ENCODE assay signal across 8 mouse cellular contexts in genomic region chr7:80186021-80186420, GRCm38 (mm10). TPM values are rescaled to one million over a fixed set of nuclear protein-coding genes. Genes with fewer than 3 reads are reported as not detected.
DNase-seq lines count a peak whose midpoint lies in the region; ATAC-seq lines count a peak whose summit lies in the region.

No protein-coding gene starts in this region.

- no peak overlapping the region for H3K4me3 ChIP-seq in neural tube, embryonic 11.5 days (ENCODE audit: low read depth, low read length)
- H3K4me3 ChIP-seq in embryonic facial prominence, embryonic 13.5 days = peak overlapping the region; percentile 57
- peak overlapping the region; percentile 71 for H3K4me3 ChIP-seq in limb, embryonic 10.5 days
- H3K4me3 ChIP-seq in neural tube, embryonic 15.5 days (replicated peaks) = peak overlapping the region; percentile 53

- no peak overlapping the region for H3K4me2 ChIP-seq in neural tube, embryonic 11.5 days (ENCODE audit: low read depth)
- H3K4me2 ChIP-seq in embryonic facial prominence, embryonic 13.5 days = peak overlapping the region; percentile 89
- peak overlapping the region; percentile 74 for H3K4me2 ChIP-seq in neural tube, embryonic 15.5 days

- intact Hi-C loops in heart, postnatal 10 days (cut with DNase I) = loop anchor here (2.0 kb wide), 1 partner anchor 29 kb away; no protein-coding TSS in a partner anchor

- no peak overlapping the region for H3K9ac ChIP-seq in neural tube, embryonic 11.5 days (ENCODE audit: low read length)
- H3K9ac ChIP-seq in embryonic facial prominence, embryonic 13.5 days = no peak overlapping the region
- no peak overlapping the region; the same call in 1 of the 2 replicates for H3K9ac ChIP-seq in neural tube, embryonic 15.5 days (replicated peaks)

- H3K27me3 ChIP-seq in neural tube, embryonic 11.5 days (ENCODE audit: control insufficient read depth, insufficient read depth, low read length) = no peaks in the 10 kb centered on the region
- H3K27me3 ChIP-seq in embryonic facial prominence, embryonic 13.5 days = no peaks in the 10 kb centered on the region
- H3K27me3 ChIP-seq in limb, embryonic 10.5 days (ENCODE audit: low read depth, poor library complexity, severe bottlenecking) = peaks cover 8% of the 10 kb centered on the region; the same call in 1 of the 2 replicates
- no peaks in the 10 kb centered on the region for H3K27me3 ChIP-seq in neural tube, embryonic 15.5 days (replicated peaks)

- H3K4me1 ChIP-seq in neural tube, embryonic 11.5 days (ENCODE audit: control insufficient read depth, insufficient read depth, low read length) = peaks cover 28% of the 10 kb centered on the region
- peaks cover 39% of the 10 kb centered on the region for H3K4me1 ChIP-seq in embryonic facial prominence, embryonic 13.5 days
- peaks cover 49% of the 10 kb centered on the region for H3K4me1 ChIP-seq in limb, embryonic 10.5 days
- H3K4me1 ChIP-seq in neural tube, embryonic 15.5 days = peaks cover 49% of the 10 kb centered on the region

- no peak for DNase-seq in neural tube, embryonic 11.5 days (ENCODE audit: low spot score)
- DNase-seq in neural tube, embryonic 10.5 days (ENCODE audit: extremely low spot score, low spot score) = no peak
- DNase-seq in heart, postnatal 10 days = peak; percentile 82 to 87
- DNase-seq in limb, embryonic 10.5 days (ENCODE audit: low spot score) = no peak
- no peak for DNase-seq in frontal cortex, postnatal 10 days (ENCODE audit: low spot score in 2 of 2)
- no peak for DNase-seq in cerebellum, adult 11-12 months

- H3K36me3 ChIP-seq in neural tube, embryonic 11.5 days (ENCODE audit: control insufficient read depth, insufficient read depth, low read length) = no peaks in the 10 kb centered on the region
- H3K36me3 ChIP-seq in embryonic facial prominence, embryonic 13.5 days = no peaks in the 10 kb centered on the region
- H3K36me3 ChIP-seq in limb, embryonic 10.5 days = no peaks in the 10 kb centered on the region
- H3K36me3 ChIP-seq in neural tube, embryonic 15.5 days = no peaks in the 10 kb centered on the region

- 20% methylated on average over 8 of the region's 8 CpGs for WGBS in neural tube, embryonic 11.5 days
- 18% methylated on average over 8 of the region's 8 CpGs for WGBS in embryonic facial prominence, embryonic 13.5 days
- 17% methylated on average over 8 of the region's 8 CpGs for WGBS in limb, embryonic 10.5 days
- WGBS in neural tube, embryonic 15.5 days = 17% methylated on average over 8 of the region's 8 CpGs

- no peaks in the 10 kb centered on the region for H3K9me3 ChIP-seq in neural tube, embryonic 11.5 days (ENCODE audit: control insufficient read depth, low read length)
- no peaks in the 10 kb centered on the region for H3K9me3 ChIP-seq in embryonic facial prominence, embryonic 13.5 days
- H3K9me3 ChIP-seq in limb, embryonic 10.5 days (replicated peaks) = no peaks in the 10 kb centered on the region
- no peaks in the 10 kb centered on the region for H3K9me3 ChIP-seq in neural tube, embryonic 15.5 days (replicated peaks)

- H3K27ac ChIP-seq in neural tube, embryonic 11.5 days (ENCODE audit: low read depth, low read length) = no peak overlapping the region
- H3K27ac ChIP-seq in embryonic facial prominence, embryonic 13.5 days = no peak overlapping the region
- H3K27ac ChIP-seq in limb, embryonic 10.5 days = peak overlapping the region; percentile 89
- H3K27ac ChIP-seq in neural tube, embryonic 15.5 days (replicated peaks) = peak overlapping the region; percentile 83

- ATAC-seq in neural tube, embryonic 11.5 days (ENCODE audit: insufficient read depth, low FRiP score, low TSS enrichment) = peak; percentile 3; the same call in 1 of the 2 replicates
- ATAC-seq in embryonic facial prominence, embryonic 13.5 days (ENCODE audit: insufficient number of reproducible peaks, insufficient read depth, low FRiP score, low TSS enrichment, low read depth) = no peak
- no peak for ATAC-seq in neural tube, embryonic 15.5 days (ENCODE audit: low FRiP score)

RNA-seq across cellular contexts. Expression of gene Sema4b, which starts 0.6 kb away (rescaled TPM):
- 10.5 and 12.1 TPM in 2 replicates for polyA plus RNA-seq in neural tube, embryonic 11.5 days (2014; fragmentation: Nextera tagmentation; extraction: Ambion mirVana)
- 18.6 and 19.8 TPM in 2 replicates for polyA plus RNA-seq in embryonic facial prominence, embryonic 13.5 days (2015; fragmentation: Nextera tagmentation; extraction: Ambion mirVana)
- 10 to 100 TPM; 14.7 to 16.6 TPM for total RNA-seq in heart, postnatal 10 days (2021)
- polyA plus RNA-seq in limb, embryonic 10.5 days (2016; fragmentation: Nextera tagmentation; extraction: Ambion mirVana) = 8.1 and 9.9 TPM in 2 replicates
- polyA plus RNA-seq in neural tube, embryonic 15.5 days (2015; fragmentation: Nextera tagmentation; extraction: Ambion mirVana) = 22.7 and 25.8 TPM in 2 replicates

RNA-seq across cellular contexts. Expression of gene Cib1, which starts 46.6 kb away (rescaled TPM):
- polyA plus RNA-seq in neural tube, embryonic 11.5 days (2014; fragmentation: Nextera tagmentation; extraction: Ambion mirVana) = 53.2 and 65.5 TPM in 2 replicates
- 69.9 and 71.1 TPM in 2 replicates for polyA plus RNA-seq in embryonic facial prominence, embryonic 13.5 days (2015; fragmentation: Nextera tagmentation; extraction: Ambion mirVana)
- total RNA-seq in heart, postnatal 10 days (2021) = 10 to 100 TPM; 27.8 to 28.1 TPM
- 68.6 and 75.3 TPM in 2 replicates for polyA plus RNA-seq in limb, embryonic 10.5 days (2016; fragmentation: Nextera tagmentation; extraction: Ambion mirVana)
- 32.2 and 59.5 TPM in 2 replicates for polyA plus RNA-seq in neural tube, embryonic 15.5 days (2015; fragmentation: Nextera tagmentation; extraction: Ambion mirVana)

RNA-seq across cellular contexts. Expression of gene Gdpgp1, which starts 46.6 kb away (rescaled TPM):
- 4.5 and 4.9 TPM in 2 replicates for polyA plus RNA-seq in neural tube, embryonic 11.5 days (2014; fragmentation: Nextera tagmentation; extraction: Ambion mirVana)
- polyA plus RNA-seq in embryonic facial prominence, embryonic 13.5 days (2015; fragmentation: Nextera tagmentation; extraction: Ambion mirVana) = 3.8 TPM in 2 replicates
- 1 to 10 TPM; 2.2 to 2.4 TPM for total RNA-seq in heart, postnatal 10 days (2021)
- 7.2 and 7.5 TPM in 2 replicates for polyA plus RNA-seq in limb, embryonic 10.5 days (2016; fragmentation: Nextera tagmentation; extraction: Ambion mirVana)
- polyA plus RNA-seq in neural tube, embryonic 15.5 days (2015; fragmentation: Nextera tagmentation; extraction: Ambion mirVana) = 4.6 and 5.5 TPM in 2 replicates

Comparison
In these comparisons a context has a peak if more than half of its experiments do, and no peak if none do; other contexts are left out.
1. H3K27ac ChIP-seq: peak in limb, embryonic 10.5 days (single experiment) and neural tube, embryonic 15.5 days (single experiment); none in neural tube, embryonic 11.5 days (single experiment) and embryonic facial prominence, embryonic 13.5 days (single experiment).
2. DNase-seq: peak in heart, postnatal 10 days (2 of 2); none in neural tube, embryonic 11.5 days (single experiment), neural tube, embryonic 10.5 days (single experiment), limb, embryonic 10.5 days (single experiment), frontal cortex, postnatal 10 days (0 of 2) and cerebellum, adult 11-12 months (single experiment).